Mouse (Mus musculus): Measurements from ENCODE around the gene Prelid3b.
A peak's percentile ranks its signal among the peaks of the same experiment; 100 is the strongest.

Prelid3b gene

GRCm38 (mm10) chr2:174472818-174473549 lies at the start of gene Prelid3b:
Prelid3b (minus strand) TSS chr2:174473081.
- DNase-seq, result peak; percentile 100

GRCm38 (mm10) chr2:174522134-174522533 lies 49.3 kb upstream of the Prelid3b start:
- no peak for DNase-seq

GRCm38 (mm10) chr2:174517141-174518079 lies 44.5 kb upstream of the Prelid3b start:
- DNase-seq, result peak in 1 of 2 experiments; percentile 30

GRCm38 (mm10) chr2:174514887-174515286 lies 42.0 kb upstream of the Prelid3b start:
- no peak for DNase-seq

GRCm38 (mm10) chr2:174513827-174514226 lies 40.9 kb upstream of the Prelid3b start:
- peak; percentile 17 to 49 for DNase-seq

GRCm38 (mm10) chr2:174509825-174510224 lies 36.9 kb upstream of the Prelid3b start:
- no peak for DNase-seq

- DNase-seq, result peak in 1 of 2 experiments; percentile 55
Observed at GRCm38 (mm10) chr2:174507998-174508397, 35.1 kb upstream of the Prelid3b start.

GRCm38 (mm10) chr2:174502831-174503460 lies 30.1 kb upstream of the Prelid3b start:
- DNase-seq, result no peak

- DNase-seq, result no peak
Observed at GRCm38 (mm10) chr2:174502321-174502720, 29.4 kb upstream of the Prelid3b start.

GRCm38 (mm10) chr2:174501517-174501916 lies 28.6 kb upstream of the Prelid3b start:
- no peak for DNase-seq

- DNase-seq, result no peak
Observed at GRCm38 (mm10) chr2:174500814-174501503, 28.1 kb upstream of the Prelid3b start.

- peak in 1 of 2 experiments; percentile 35 for DNase-seq
Observed at GRCm38 (mm10) chr2:174492858-174493257, 20.0 kb upstream of the Prelid3b start.

- no peak for DNase-seq
Observed at GRCm38 (mm10) chr2:174487005-174487404, 14.1 kb upstream of the Prelid3b start.

GRCm38 (mm10) chr2:174478746-174479145 lies 5.9 kb upstream of the Prelid3b start:
- no peak for DNase-seq

- no peak for DNase-seq
Observed at GRCm38 (mm10) chr2:174477543-174478319, 4.8 kb upstream of the Prelid3b start.

GRCm38 (mm10) chr2:174473550-174473927 lies 658 bp upstream of the Prelid3b start:
- DNase-seq, result no peak

- DNase-seq, result no peak
Observed at GRCm38 (mm10) chr2:174472407-174472806, 474 bp downstream of the Prelid3b start.

- DNase-seq, result no peak
Observed at GRCm38 (mm10) chr2:174470786-174471405, 2.0 kb downstream of the Prelid3b start.

- DNase-seq, result no peak
Observed at GRCm38 (mm10) chr2:174470333-174470732, 2.5 kb downstream of the Prelid3b start.

- peak; percentile 97 to 98 for DNase-seq
Observed at GRCm38 (mm10) chr2:174463789-174464523, 8.9 kb downstream of the Prelid3b start, which contains the start of gene Atp5e. Atp5e (minus strand) TSS chr2:174464105.

All from lung, postnatal 4 days (tissue).